Mouse (Mus musculus): ENCODE results near the gene Nepn. TPM values are rescaled to one million over a fixed set of nuclear protein-coding genes. Genes with fewer than 3 reads are reported as not detected.

Nepn gene
- polyA plus RNA-seq, 1 experiment from 2014 or later, result not detected

- H3K9ac ChIP-seq, result no peak overlapping the region
- no peak overlapping the region for H3K4me2 ChIP-seq (replicated peaks)
- H3K9me3 ChIP-seq, result no peaks in the 10 kb centered on the region
- H3K27ac ChIP-seq, result no peak overlapping the region
- peaks cover 6% of the 10 kb centered on the region for H3K4me1 ChIP-seq
- peaks cover 40% of the 10 kb centered on the region for H3K36me3 ChIP-seq
- no peak for ATAC-seq (ENCODE audit: low FRiP score, low read depth)
- H3K27me3 ChIP-seq (replicated peaks), result no peaks in the 10 kb centered on the region
- no peak overlapping the region for H3K4me3 ChIP-seq
- WGBS, result 89% methylated on average over 1 of the region's 1 CpGs
Observed at GRCm38 (mm10) chr10:52430953-52431352, 42.2 kb downstream of the Nepn start.

GRCm38 (mm10) chr10:52434836-52435235 is 46.1 kb downstream of the Nepn start:
- no peak overlapping the region for H3K4me2 ChIP-seq (replicated peaks)
- ATAC-seq (ENCODE audit: low FRiP score, low read depth), result no peak
- no peak overlapping the region for H3K9ac ChIP-seq
- H3K9me3 ChIP-seq, result no peaks in the 10 kb centered on the region
- no peaks in the 10 kb centered on the region for H3K27me3 ChIP-seq (replicated peaks)
- H3K36me3 ChIP-seq, result peaks cover 67% of the 10 kb centered on the region
- no peaks in the 10 kb centered on the region for H3K4me1 ChIP-seq
- no peak overlapping the region for H3K27ac ChIP-seq
- WGBS, result 95% methylated on average over 8 of the region's 8 CpGs
- H3K4me3 ChIP-seq, result no peak overlapping the region

Other genes with a start within 250 kb of the Nepn start
- gene Ros1, start 193.7 kb upstream of the Nepn start, polyA plus RNA-seq (2016; fragmentation: Nextera tagmentation; extraction: Ambion mirVana), result not detected in 2 replicates
- gene Dcbld1, start 155.4 kb upstream of the Nepn start, polyA plus RNA-seq (2016; fragmentation: Nextera tagmentation; extraction: Ambion mirVana), result 35.0 and 42.0 TPM in 2 replicates
- not detected in 2 replicates for gene Gm26741, start 30.2 kb upstream of the Nepn start, polyA plus RNA-seq (2016; fragmentation: Nextera tagmentation; extraction: Ambion mirVana)
- 31.7 and 35.6 TPM in 2 replicates for gene Gopc, start 6.8 kb upstream of the Nepn start, polyA plus RNA-seq (2016; fragmentation: Nextera tagmentation; extraction: Ambion mirVana)
- gene Nus1, start 28.6 kb downstream of the Nepn start, polyA plus RNA-seq (2016; fragmentation: Nextera tagmentation; extraction: Ambion mirVana), result 17.0 and 17.2 TPM in 2 replicates

All from neural tube, embryonic 12.5 days (tissue).